Mouse (Mus musculus): ENCODE measurements around the gene Srp72. TPM values are rescaled to one million over a fixed set of nuclear protein-coding genes. Genes with fewer than 3 reads are reported as not detected.

The Srp72 gene
- polyA plus RNA-seq, 1 experiment from 2014 or later, result 36.9 TPM

DNA sequence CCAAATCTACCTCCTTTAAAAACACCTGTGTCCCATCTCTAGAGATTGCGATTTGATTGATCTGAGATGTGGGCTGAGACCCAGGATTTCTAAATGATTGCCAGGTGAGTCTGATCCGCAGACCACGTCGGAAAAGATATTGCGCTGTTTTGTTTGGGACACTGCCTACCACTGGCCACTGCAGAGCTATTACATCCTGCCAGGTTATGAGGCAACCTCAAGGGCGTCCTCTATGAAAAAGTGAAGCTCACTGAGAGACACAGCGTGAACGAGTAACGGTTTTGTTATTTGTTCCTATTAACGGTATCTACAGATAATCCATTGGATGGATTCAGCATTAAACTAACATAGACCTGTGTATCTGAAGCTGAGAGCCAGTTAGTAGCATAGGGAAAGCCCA is 64.0 kb downstream of the Srp72 start:
- Histone ChIP-seq H3K9ac (ENCODE audit: low read depth, low read length) (no peak overlapping the region), H3K9me3 (ENCODE audit: control insufficient read depth) (no peaks in the 10 kb centered on the region), H3K27me3 (replicated peaks; ENCODE audit: control insufficient read depth, insufficient read depth, low read length) (no peaks in the 10 kb centered on the region), H3K4me1 (replicated peaks; ENCODE audit: control insufficient read depth, insufficient read depth, low read length) (no peaks in the 10 kb centered on the region), H3K4me3 (ENCODE audit: low read depth, low read length) (no peak overlapping the region), H3K27ac (ENCODE audit: low read depth, low read length) (no peak overlapping the region), H3K36me3 (ENCODE audit: control insufficient read depth, insufficient read depth) (no peaks in the 10 kb centered on the region), H3K4me2 (replicated peaks; ENCODE audit: low read depth) (no peak overlapping the region)
- WGBS, result 93% methylated on average over 10 of the region's 10 CpGs
- no peak for TF ChIP-seq CTCF (IDR thresholded peaks at IDR 0.05; ENCODE audit: low read depth)
- no peak for ATAC-seq

DNA sequence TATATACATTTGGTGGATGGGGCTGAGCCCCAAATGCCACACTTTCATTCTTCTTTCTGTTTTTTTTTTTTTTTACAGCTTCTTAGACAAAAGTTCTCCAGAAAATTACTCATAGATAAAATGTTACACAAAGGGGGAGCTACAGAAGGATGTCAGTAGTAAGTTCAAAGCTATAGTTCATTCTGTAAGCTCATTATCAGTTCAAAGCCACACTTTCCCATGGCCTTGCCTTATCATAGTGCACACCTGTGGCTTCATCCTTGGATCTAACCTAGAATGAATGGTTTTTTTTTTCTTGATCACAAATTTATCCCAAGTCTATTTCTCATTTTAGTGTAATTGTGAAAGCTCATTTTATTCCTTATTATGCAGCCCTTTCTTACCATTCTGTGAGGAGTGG is 64.9 kb downstream of the Srp72 start:
- no peak for ATAC-seq
- TF ChIP-seq CTCF (IDR thresholded peaks at IDR 0.05; ENCODE audit: low read depth), result no peak
- no peak overlapping the region for H3K4me3 ChIP-seq (ENCODE audit: low read depth, low read length)
- H3K4me1 ChIP-seq (replicated peaks; ENCODE audit: control insufficient read depth, insufficient read depth, low read length), result no peaks in the 10 kb centered on the region
- no peak overlapping the region for H3K27ac ChIP-seq (ENCODE audit: low read depth, low read length)
- H3K36me3 ChIP-seq (ENCODE audit: control insufficient read depth, insufficient read depth), result no peaks in the 10 kb centered on the region
- H3K4me2 ChIP-seq (replicated peaks; ENCODE audit: low read depth), result no peak overlapping the region
- H3K9me3 ChIP-seq (ENCODE audit: control insufficient read depth), result no peaks in the 10 kb centered on the region
- no peaks in the 10 kb centered on the region for H3K27me3 ChIP-seq (replicated peaks; ENCODE audit: control insufficient read depth, insufficient read depth, low read length)
- H3K9ac ChIP-seq (ENCODE audit: low read depth, low read length), result no peak overlapping the region

DNA sequence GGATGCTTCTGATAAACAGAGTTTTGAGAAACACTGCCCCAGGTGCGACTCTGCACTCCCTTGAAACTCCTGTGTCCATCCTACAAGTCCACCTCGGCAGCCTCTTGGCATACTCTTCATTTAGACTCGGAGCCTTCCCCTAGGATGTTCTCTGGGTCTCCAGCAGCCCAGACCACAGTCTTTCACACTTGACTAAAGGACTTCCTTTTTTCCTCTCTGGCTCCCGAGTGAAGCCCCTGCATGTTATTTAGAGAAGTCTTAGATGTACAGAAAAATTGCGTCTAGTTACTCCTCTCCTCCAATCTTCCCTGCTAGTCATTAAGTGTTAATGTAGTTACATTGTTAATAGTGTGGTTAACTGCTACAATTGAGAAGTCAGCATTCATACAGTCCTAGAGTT is 69.9 kb downstream of the Srp72 start:
- 78% methylated on average over 5 of the region's 5 CpGs for WGBS
- no peaks in the 10 kb centered on the region for H3K36me3 ChIP-seq (ENCODE audit: control insufficient read depth, insufficient read depth)
- no peak for ATAC-seq
- H3K9me3 ChIP-seq (ENCODE audit: control insufficient read depth), result no peaks in the 10 kb centered on the region
- H3K4me2 ChIP-seq (replicated peaks; ENCODE audit: low read depth), result no peak overlapping the region
- no peak overlapping the region for H3K9ac ChIP-seq (ENCODE audit: low read depth, low read length)
- no peaks in the 10 kb centered on the region for H3K27me3 ChIP-seq (replicated peaks; ENCODE audit: control insufficient read depth, insufficient read depth, low read length)
- H3K27ac ChIP-seq (ENCODE audit: low read depth, low read length), result no peak overlapping the region
- no peak for TF ChIP-seq CTCF (IDR thresholded peaks at IDR 0.05; ENCODE audit: low read depth)
- H3K4me3 ChIP-seq (ENCODE audit: low read depth, low read length), result no peak overlapping the region
- no peaks in the 10 kb centered on the region for H3K4me1 ChIP-seq (replicated peaks; ENCODE audit: control insufficient read depth, insufficient read depth, low read length)

Other genes with a start within 250 kb of the Srp72 start
- gene Aasdh, start 69.2 kb upstream of the Srp72 start, polyA plus RNA-seq (2015; fragmentation: Nextera tagmentation; extraction: Ambion mirVana), result 4.1 and 7.5 TPM in 2 replicates
- 44.3 and 44.9 TPM in 2 replicates for gene Paics, start 23.4 kb upstream of the Srp72 start, polyA plus RNA-seq (2015; fragmentation: Nextera tagmentation; extraction: Ambion mirVana)
- 6.5 and 7.3 TPM in 2 replicates for gene Ppat, start 23.1 kb upstream of the Srp72 start, polyA plus RNA-seq (2015; fragmentation: Nextera tagmentation; extraction: Ambion mirVana)
- gene Arl9, start 29.4 kb downstream of the Srp72 start, polyA plus RNA-seq (2015; fragmentation: Nextera tagmentation; extraction: Ambion mirVana), result not detected in 2 replicates
- 5.7 and 6.3 TPM in 2 replicates for gene Thegl, start 41.3 kb downstream of the Srp72 start, polyA plus RNA-seq (2015; fragmentation: Nextera tagmentation; extraction: Ambion mirVana)
- 10.5 and 12.0 TPM in 2 replicates for gene Hopx, start 140.4 kb downstream of the Srp72 start, polyA plus RNA-seq (2015; fragmentation: Nextera tagmentation; extraction: Ambion mirVana)
- 1.3 and 1.4 TPM in 2 replicates for gene Spink2, start 236.8 kb downstream of the Srp72 start, polyA plus RNA-seq (2015; fragmentation: Nextera tagmentation; extraction: Ambion mirVana)